26 mouse cellular contexts compared by ENCODE assay signal in genomic region chr9:49227442-49227841, GRCm38 (mm10). TPM values are rescaled to one million over a fixed set of nuclear protein-coding genes. Genes with fewer than 3 reads are reported as not detected.
A peak's percentile ranks its signal among the peaks of the same experiment; 100 is the strongest.
DNase-seq lines count a peak whose midpoint lies in the region; TF ChIP-seq lines count a peak whose summit lies in the region.
"Had no signal": no experiment of that assay in that cellular context is flagged by ENCODE, and none has a peak within 500 bp of the region (broad histone marks: within the 10 kb centered on the region; RNA-seq: fewer than 3 reads in every experiment).

No protein-coding gene starts in this region.

- no peak overlapping the region for H3K27ac ChIP-seq in layer of hippocampus, adult 2 months
- no peak overlapping the region for H3K27ac ChIP-seq in CH12.LX (ENCODE audit: insufficient read depth, low read depth)
- H3K27ac ChIP-seq: hindbrain, postnatal 0 days; liver, embryonic 12.5 days had no signal

- peaks cover 0 to 5% of the 10 kb centered on the region in 2 experiments; a peak in 2 of 4 replicates for H3K4me1 ChIP-seq in CH12.LX (ENCODE audit: control insufficient read depth in 1 of 2, insufficient read depth in 2 of 2)
- H3K4me1 ChIP-seq: heart, embryonic 12.5 days; liver, embryonic 12.5 days had no signal

- no peaks in the 10 kb centered on the region for H3K36me3 ChIP-seq in CH12.LX (replicated peaks in 1 of 2; ENCODE audit: control insufficient read depth in 1 of 2, insufficient read depth in 1 of 2, low read length in 1 of 2)
- H3K36me3 ChIP-seq: heart, embryonic 12.5 days; liver, embryonic 12.5 days had no signal

- TF ChIP-seq EP300 in CH12.LX (IDR thresholded peaks at IDR 0.05; ENCODE audit: low read length) = no peak

- no peaks in the 10 kb centered on the region for H3K27me3 ChIP-seq in CH12.LX (replicated peaks)
- H3K27me3 ChIP-seq: heart, embryonic 12.5 days; liver, embryonic 12.5 days had no signal

- no peak for TF ChIP-seq CTCF in layer of hippocampus, adult 2 months (conservative IDR thresholded peaks at IDR 0.05)
- TF ChIP-seq CTCF in CH12.LX (conservative IDR thresholded peaks at IDR 0.05 in 1 of 2, IDR thresholded peaks at IDR 0.05 in 1 of 2; ENCODE audit: low read depth in 2 of 2, low read length in 2 of 2) = no peak

- dilution Hi-C loops in CH12.LX (cut with MboI; ENCODE audit: extremely low pct_ligation_motif_present, extremely low pct_unique_long_range_greater_than_20kb, low sequenced_read_pairs) = no loop called here

- in situ Hi-C loops in CH12.LX (cut with MboI; ENCODE audit: low pct_ligation_motif_present, low pct_unique_long_range_greater_than_20kb, low sequenced_read_pairs) = no loop called here

- DNase-seq in layer of hippocampus, adult 2 months (ENCODE audit: low spot score in 2 of 2) = peak; percentile 27 to 44
- no peak for DNase-seq in layer of hippocampus, postnatal 25 days (ENCODE audit: extremely low spot score in 1 of 2, low spot score in 1 of 2)
- DNase-seq in 416B (ENCODE audit: low read depth) (peak; percentile 4), CH12.LX (ENCODE audit: extremely low read depth) (peak; percentile 24)
- DNase-seq in layer of hippocampus, adult 9-11 months = peak; percentile 15
- DNase-seq in heart, adult 11 months = no peak
- DNase-seq in thymus, adult 18-20 months = no peak
- DNase-seq in spleen, postnatal 14 days (ENCODE audit: low spot score in 2 of 2) = no peak
- DNase-seq: adrenal gland, postnatal 14 days; cerebellum, adult 2 months; heart, postnatal 4 days; kidney, adult 18-20 months; kidney, postnatal 36 days; midbrain, embryonic 14.5 days had no signal

- no peaks in the 10 kb centered on the region for H3K9me3 ChIP-seq in CH12.LX (replicated peaks; ENCODE audit: low read length)
- H3K9me3 ChIP-seq: heart, embryonic 12.5 days; liver, embryonic 12.5 days had no signal

- H3K79me2 ChIP-seq in CH12.LX (replicated peaks; ENCODE audit: control insufficient read depth, extremely low read depth, insufficient read depth, poor library complexity, severe bottlenecking) = no peaks in the 10 kb centered on the region

- H3K9ac ChIP-seq in CH12.LX (ENCODE audit: insufficient read depth, low read depth) = no peak overlapping the region
- H3K9ac ChIP-seq: heart, embryonic 12.5 days; liver, embryonic 12.5 days had no signal

- TF ChIP-seq RAD21 in CH12.LX (IDR thresholded peaks at IDR 0.05; ENCODE audit: low read depth, low read length) = no peak

- no peak overlapping the region for H3K4me3 ChIP-seq in layer of hippocampus, adult 2 months
- H3K4me3 ChIP-seq in CH12.LX (replicated peaks in 1 of 3; ENCODE audit: low read depth in 2 of 3, low read length in 2 of 3, poor library complexity in 1 of 3) = no peak overlapping the region
- H3K4me3 ChIP-seq: erythroblast, embryonic 14.5 days; heart, embryonic 12.5 days; liver, embryonic 12.5 days had no signal

- no peak for TF ChIP-seq POLR2A in CH12.LX (IDR thresholded peaks at IDR 0.05; ENCODE audit: low read depth, low read length)

- H3K4me2 ChIP-seq in CH12.LX (ENCODE audit: insufficient read depth, low read depth, poor library complexity, severe bottlenecking) = no peak overlapping the region
- H3K4me2 ChIP-seq: heart, embryonic 12.5 days; liver, embryonic 12.5 days had no signal

TF ChIP-seq in CH12.LX, 34 proteins besides CTCF, POLR2A, EP300 and RAD21:
- TF ChIP-seq UBTF (IDR thresholded peaks at IDR 0.05; ENCODE audit: low read depth, low read length) = no peak
- TF ChIP-seq MAFK (IDR thresholded peaks at IDR 0.05; ENCODE audit: insufficient replicate concordance, low read length) = no peak
- no peak for TF ChIP-seq POLR2AphosphoS2 (IDR thresholded peaks at IDR 0.05; ENCODE audit: low read depth, low read length)
- no peak for TF ChIP-seq TBP (conservative IDR thresholded peaks at IDR 0.05; ENCODE audit: low read depth, low read length)
- no peak for TF ChIP-seq KAT2A (IDR thresholded peaks at IDR 0.05; ENCODE audit: insufficient replicate concordance, low read length)
- TF ChIP-seq MXI1 (IDR thresholded peaks at IDR 0.05; ENCODE audit: low read depth, low read length) = no peak

RNA-seq across cellular contexts. Expression of gene Gm4894, which starts 22.9 kb away (rescaled TPM):
- not detected for total RNA-seq in layer of hippocampus, adult 2 months (2021)
- total RNA-seq in layer of hippocampus, postnatal 25 days (2021) = not detected
- total RNA-seq in CH12.LX (2012; rRNA removed) = not detected in 2 replicates
- total RNA-seq in CH12.LX (2014; rRNA removed) = not detected in 2 replicates
- not detected in 2 replicates for polyA plus RNA-seq in CH12.LX (2012; ENCODE audit: insufficient read length, low read depth)
- total RNA-seq: adrenal gland, postnatal 14 days; common myeloid progenitor, adult 5-6 weeks; gastrocnemius, postnatal 4 days; heart, postnatal 4 days; hindbrain, postnatal 0 days; megakaryocyte, adult 5-6 weeks; neutrophil, adult 5-6 weeks had no signal
- polyA plus RNA-seq: activated CD4-positive, CD25-positive, alpha-beta regulatory T cell, adult 4 months; cerebellum, adult 2 months; embryonic facial prominence, embryonic 11.5 days; erythroblast, embryonic 14.5 days; heart, embryonic 12.5 days; hindbrain, postnatal 0 days; limb, embryonic 11.5 days; liver, embryonic 12.5 days; lung, embryonic 16.5 days; midbrain, embryonic 14.5 days had no signal

Comparison
In these comparisons a context has a peak if more than half of its experiments do, and no peak if none do; other contexts are left out.
1. DNase-seq: peak in layer of hippocampus, adult 2 months (2 of 2), 416B (single experiment), CH12.LX (single experiment) and layer of hippocampus, adult 9-11 months (single experiment); none in layer of hippocampus, postnatal 25 days (0 of 2), heart, adult 11 months (single experiment), thymus, adult 18-20 months (0 of 2) and spleen, postnatal 14 days (0 of 2).